Mouse (Mus musculus): ENCODE results near the gene Msmb. TPM values are rescaled to one million over a fixed set of nuclear protein-coding genes. Genes with fewer than 3 reads are reported as not detected.
"Not testable (repeated sequence)": the region's sequence is repeated elsewhere in the genome, so short reads cannot be mapped to it uniquely, and the experiment has no call there.

Gene Msmb
- polyA plus RNA-seq, 1 experiment: not detected

- no peak overlapping the region for H3K4me3 ChIP-seq (ENCODE audit: insufficient read depth, low read length)
- TF ChIP-seq CTCF (IDR thresholded peaks at IDR 0.05; ENCODE audit: borderline replicate concordance, insufficient read depth, low read length) (no peak), POLR2A (IDR thresholded peaks at IDR 0.05; ENCODE audit: low read depth, low read length) (no peak)
- H3K27ac ChIP-seq (ENCODE audit: insufficient read depth, low read length): peak overlapping the region; percentile 25; the same call in 1 of the 2 replicates
- peaks cover 8% of the 10 kb centered on the region for H3K4me1 ChIP-seq (ENCODE audit: control insufficient read depth, insufficient read depth, low read length)
Measured at GRCm38 (mm10) chr14:32167326-32167725, 25.5 kb downstream of the Msmb start.

GRCm38 (mm10) chr14:32168653-32169231 lies 26.9 kb downstream of the Msmb start:
- no peak overlapping the region for H3K27ac ChIP-seq (ENCODE audit: insufficient read depth, low read length)
- no peak for TF ChIP-seq CTCF (IDR thresholded peaks at IDR 0.05; ENCODE audit: borderline replicate concordance, insufficient read depth, low read length)
- TF ChIP-seq POLR2A (IDR thresholded peaks at IDR 0.05; ENCODE audit: low read depth, low read length): no peak
- peaks cover 8% of the 10 kb centered on the region for H3K4me1 ChIP-seq (ENCODE audit: control insufficient read depth, insufficient read depth, low read length)

GRCm38 (mm10) chr14:32170137-32170536 lies 28.3 kb downstream of the Msmb start:
- no peak overlapping the region for H3K4me3 ChIP-seq (ENCODE audit: insufficient read depth, low read length)
- TF ChIP-seq POLR2A (IDR thresholded peaks at IDR 0.05; ENCODE audit: low read depth, low read length) (no peak), CTCF (IDR thresholded peaks at IDR 0.05; ENCODE audit: borderline replicate concordance, insufficient read depth, low read length) (no peak)
- peaks cover 8% of the 10 kb centered on the region for H3K4me1 ChIP-seq (ENCODE audit: control insufficient read depth, insufficient read depth, low read length)

More at GRCm38 (mm10) chr14:32168653-32169231, 26.9 kb downstream of the Msmb start:
- no peak overlapping the region for H3K4me3 ChIP-seq (ENCODE audit: insufficient read depth, low read length)

DNA sequence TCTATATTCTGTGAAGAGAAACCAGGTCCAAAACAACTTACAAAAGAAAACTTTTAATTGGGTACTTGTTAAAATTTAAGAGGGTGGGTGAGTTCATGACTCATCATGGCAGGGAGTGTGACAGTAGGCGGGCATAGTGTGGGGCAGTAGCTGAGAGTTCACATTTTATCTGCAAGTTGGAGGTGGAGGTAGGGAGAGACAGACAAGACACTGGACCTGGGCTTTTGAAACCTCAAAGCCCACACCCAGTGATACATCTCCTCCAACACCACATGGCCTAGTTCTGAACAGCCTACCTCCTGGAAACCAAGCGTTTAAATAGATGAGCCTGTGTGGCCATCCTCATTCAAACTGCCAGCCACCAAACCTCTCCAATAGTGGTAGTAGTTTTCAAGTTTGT lies 33.5 kb downstream of the Msmb start:
- Histone ChIP-seq H3K27ac (ENCODE audit: insufficient read depth, low read length) (no peak overlapping the region), H3K4me3 (ENCODE audit: insufficient read depth, low read length) (no peak overlapping the region), H3K4me1 (ENCODE audit: control insufficient read depth, insufficient read depth, low read length) (no peaks in the 10 kb centered on the region)
- no peak for TF ChIP-seq POLR2A (IDR thresholded peaks at IDR 0.05; ENCODE audit: low read depth, low read length)
- TF ChIP-seq CTCF (IDR thresholded peaks at IDR 0.05; ENCODE audit: borderline replicate concordance, insufficient read depth, low read length): no peak

More at GRCm38 (mm10) chr14:32170137-32170536, 28.3 kb downstream of the Msmb start:
- no peak overlapping the region for H3K27ac ChIP-seq (ENCODE audit: insufficient read depth, low read length)

DNA sequence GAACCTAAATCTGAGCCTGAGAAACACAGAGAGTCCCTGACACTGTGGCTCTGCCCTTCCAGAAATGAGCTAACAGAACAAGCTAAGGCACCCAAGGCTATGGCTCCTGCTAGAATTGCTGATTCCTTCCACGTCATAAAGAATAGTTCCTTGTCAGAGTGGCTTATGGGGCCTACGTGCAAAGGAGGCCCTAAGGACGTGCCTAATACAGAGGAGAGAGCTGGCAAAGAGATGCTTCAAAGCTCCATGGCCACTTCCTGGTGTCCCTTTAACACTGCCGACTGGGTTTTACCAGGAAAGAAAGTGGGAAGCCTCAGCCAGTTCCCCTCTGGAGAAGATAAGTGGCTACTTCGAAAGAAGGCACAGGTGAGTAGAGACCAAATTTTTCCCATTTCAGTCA lies 34.8 kb downstream of the Msmb start:
- not testable (repeated sequence) for H3K4me1 ChIP-seq (ENCODE audit: control insufficient read depth, insufficient read depth, low read length); H3K4me3 ChIP-seq (ENCODE audit: insufficient read depth, low read length); H3K27ac ChIP-seq (ENCODE audit: insufficient read depth, low read length)

GRCm38 (mm10) chr14:32179393-32180195 lies 37.8 kb downstream of the Msmb start:
- no peak overlapping the region for H3K27ac ChIP-seq (ENCODE audit: insufficient read depth, low read length)
- no peak overlapping the region for H3K4me3 ChIP-seq (ENCODE audit: insufficient read depth, low read length)
- H3K4me1 ChIP-seq (ENCODE audit: control insufficient read depth, insufficient read depth, low read length): no peaks in the 10 kb centered on the region
- no peak for TF ChIP-seq POLR2A (IDR thresholded peaks at IDR 0.05; ENCODE audit: low read depth, low read length)
- no peak for TF ChIP-seq CTCF (IDR thresholded peaks at IDR 0.05; ENCODE audit: borderline replicate concordance, insufficient read depth, low read length)

DNA sequence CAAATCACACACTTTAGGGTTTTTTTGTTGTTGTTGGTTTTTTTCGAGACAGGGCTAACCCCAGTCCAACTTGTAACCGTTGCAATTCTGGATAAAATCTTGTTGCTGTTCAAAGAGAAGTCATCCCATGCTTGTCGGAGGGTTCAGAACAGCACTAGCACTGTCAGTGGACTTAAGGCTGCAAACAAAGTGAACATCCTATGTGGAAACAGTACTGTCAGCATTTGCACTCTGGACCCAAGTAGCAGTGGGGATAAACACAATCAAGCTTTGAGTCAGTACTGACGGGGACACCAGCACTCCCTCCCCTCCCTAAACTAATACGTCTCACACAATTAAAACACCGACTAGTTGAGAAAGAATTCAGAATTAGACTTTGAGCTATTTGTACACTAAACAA lies 39.0 kb downstream of the Msmb start:
- no peak overlapping the region for H3K27ac ChIP-seq (ENCODE audit: insufficient read depth, low read length)
- no peak for TF ChIP-seq CTCF (IDR thresholded peaks at IDR 0.05; ENCODE audit: borderline replicate concordance, insufficient read depth, low read length)
- TF ChIP-seq POLR2A (IDR thresholded peaks at IDR 0.05; ENCODE audit: low read depth, low read length): no peak
- H3K4me3 ChIP-seq (ENCODE audit: insufficient read depth, low read length): no peak overlapping the region
- H3K4me1 ChIP-seq (ENCODE audit: control insufficient read depth, insufficient read depth, low read length): no peaks in the 10 kb centered on the region

DNA sequence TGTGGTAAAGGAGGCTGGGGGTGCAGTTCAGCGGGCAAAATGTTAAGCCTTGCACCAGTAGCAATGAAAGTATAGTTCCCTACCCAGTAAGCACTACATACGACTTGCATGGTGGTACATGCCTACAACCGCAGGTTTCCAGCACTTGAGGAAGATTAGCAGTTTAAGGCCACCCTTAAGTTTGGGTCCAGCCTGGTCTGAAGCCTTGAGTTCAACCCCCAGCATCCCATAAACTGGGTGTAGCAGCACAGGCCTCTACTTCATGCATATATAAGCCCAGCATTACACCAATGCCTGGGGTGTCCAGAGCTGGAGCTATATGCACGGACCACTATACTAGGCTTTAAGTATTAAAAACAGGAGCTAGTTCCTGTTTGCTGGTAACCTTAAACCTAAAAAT lies 42.0 kb downstream of the Msmb start:
- Histone ChIP-seq H3K4me1 (ENCODE audit: control insufficient read depth, insufficient read depth, low read length) (no peaks in the 10 kb centered on the region), H3K27ac (ENCODE audit: insufficient read depth, low read length) (no peak overlapping the region), H3K4me3 (ENCODE audit: insufficient read depth, low read length) (no peak overlapping the region)
- TF ChIP-seq POLR2A (IDR thresholded peaks at IDR 0.05; ENCODE audit: low read depth, low read length) (no peak), CTCF (IDR thresholded peaks at IDR 0.05; ENCODE audit: borderline replicate concordance, insufficient read depth, low read length) (no peak)

DNA sequence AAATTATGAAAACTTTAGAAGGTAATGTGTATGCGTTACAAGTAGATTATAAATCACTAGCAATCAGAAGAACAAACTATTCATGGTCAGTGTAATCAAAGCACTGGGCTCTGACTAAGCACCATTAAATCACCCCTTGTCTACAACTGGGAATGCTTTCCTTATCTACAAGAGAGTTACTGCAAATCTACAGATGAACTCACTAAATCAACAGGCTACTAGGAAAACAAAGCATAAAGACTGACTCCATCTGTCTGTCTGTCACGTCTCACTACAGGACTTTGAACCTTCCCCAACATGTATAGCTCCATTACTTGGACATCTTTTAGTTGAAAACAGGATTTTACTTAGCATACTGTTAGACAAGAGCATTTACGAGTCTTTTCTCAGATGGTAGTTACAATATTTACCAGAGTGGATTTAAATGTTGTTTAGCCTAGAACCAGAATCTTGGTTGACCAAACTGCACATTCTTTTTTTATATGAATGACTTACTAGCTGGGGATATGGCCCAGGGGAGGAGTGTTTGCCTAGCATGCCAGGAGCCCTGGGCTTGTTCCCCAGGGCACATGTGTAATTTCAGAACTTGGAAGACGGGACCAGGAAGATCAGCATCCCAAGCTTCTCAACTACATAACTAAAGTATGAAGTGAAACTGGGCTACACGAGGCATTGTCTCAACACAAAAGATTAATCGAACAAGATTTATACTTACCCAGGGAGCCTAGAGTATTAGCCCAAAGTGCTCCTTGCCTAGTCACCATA lies 49.0 kb downstream of the Msmb start:
- Histone ChIP-seq H3K27ac (ENCODE audit: insufficient read depth, low read length) (no peak overlapping the region), H3K4me3 (ENCODE audit: insufficient read depth, low read length) (no peak overlapping the region), H3K4me1 (ENCODE audit: control insufficient read depth, insufficient read depth, low read length) (no peaks in the 10 kb centered on the region)
- TF ChIP-seq CTCF (IDR thresholded peaks at IDR 0.05; ENCODE audit: borderline replicate concordance, insufficient read depth, low read length) (no peak), POLR2A (IDR thresholded peaks at IDR 0.05; ENCODE audit: low read depth, low read length) (no peak)

- Histone ChIP-seq H3K4me3 (ENCODE audit: insufficient read depth, low read length) (no peak overlapping the region), H3K27ac (ENCODE audit: insufficient read depth, low read length) (no peak overlapping the region), H3K4me1 (ENCODE audit: control insufficient read depth, insufficient read depth, low read length) (no peaks in the 10 kb centered on the region)
- TF ChIP-seq POLR2A (IDR thresholded peaks at IDR 0.05; ENCODE audit: low read depth, low read length) (no peak), CTCF (IDR thresholded peaks at IDR 0.05; ENCODE audit: borderline replicate concordance, insufficient read depth, low read length) (no peak)
Measured at GRCm38 (mm10) chr14:32191926-32192325, 50.1 kb downstream of the Msmb start.
